Comparison of ENCODE assay signal across 8 mouse cellular contexts in the genomic region with DNA sequence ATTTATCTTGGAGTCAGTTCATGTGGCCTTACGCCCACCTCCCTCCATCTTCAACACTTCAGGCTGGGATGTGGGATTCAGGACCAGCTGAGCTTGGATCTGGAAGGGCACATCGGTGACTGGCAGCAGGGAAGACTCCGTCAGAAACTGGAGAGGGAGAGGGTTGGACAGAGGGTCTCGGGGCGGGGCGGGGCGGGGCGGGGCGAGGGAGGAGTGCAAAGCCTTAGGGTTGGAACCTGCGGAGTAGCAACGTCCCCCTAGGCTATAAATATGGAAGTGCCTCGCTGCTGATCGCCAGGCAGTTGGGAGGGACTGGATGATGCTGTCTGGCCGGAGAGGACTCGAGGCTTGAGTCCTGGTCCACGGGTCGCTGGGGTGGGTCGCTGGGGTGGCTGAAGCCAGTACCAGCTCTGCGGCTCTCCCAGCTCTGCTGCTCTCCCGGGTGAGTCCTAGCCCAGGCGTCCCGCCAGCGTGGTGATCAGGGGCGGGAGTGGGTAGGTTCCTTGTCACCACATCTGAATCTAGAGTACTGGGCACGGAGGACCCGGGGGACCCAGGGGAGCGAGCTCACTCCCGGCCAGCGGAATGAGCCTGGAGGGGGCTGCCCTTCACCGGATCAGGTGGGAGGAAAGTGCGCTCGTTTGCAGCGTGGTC. TPM values are rescaled to one million over a fixed set of nuclear protein-coding genes. Genes with fewer than 3 reads are reported as not detected.
DNase-seq lines count a peak whose midpoint lies in the region; ATAC-seq and TF ChIP-seq lines count a peak whose summit lies in the region.

Gene Agtr1a, plus strand, starts transcription at position 294 of the 654 bp plus-strand sequence.

- no peaks in the 10 kb centered on the region for H3K9me3 ChIP-seq in CH12.LX (replicated peaks; ENCODE audit: low read length)
- no peaks in the 10 kb centered on the region for H3K9me3 ChIP-seq in forebrain, embryonic 11.5 days (ENCODE audit: control insufficient read depth, low read length)
- H3K9me3 ChIP-seq in heart, embryonic 16.5 days (replicated peaks; ENCODE audit: control insufficient read depth, low read length) = no peaks in the 10 kb centered on the region

- WGBS in forebrain, embryonic 11.5 days = under 1% methylated on average over 33 of the region's 33 CpGs
- WGBS in heart, embryonic 16.5 days = under 1% methylated on average over 33 of the region's 33 CpGs
- 3% methylated on average over 33 of the region's 33 CpGs for WGBS in small intestine, adult 2 months

- ATAC-seq in forebrain, embryonic 11.5 days (replicated peaks; ENCODE audit: low FRiP score) = peak; percentile 97
- ATAC-seq in heart, embryonic 16.5 days (replicated peaks; ENCODE audit: extremely low read depth, insufficient read depth, low FRiP score) = peak; percentile 95
- peak; percentile 24 for ATAC-seq in megakaryocyte progenitor cell, adult 5-6 weeks (replicated peaks; ENCODE audit: poor library complexity)

- TF ChIP-seq POLR2A in CH12.LX (IDR thresholded peaks at IDR 0.05; ENCODE audit: low read depth, low read length) = no peak
- no peak; the same call in 1 of the 2 replicates for TF ChIP-seq POLR2A in small intestine, adult 2 months (IDR thresholded peaks at IDR 0.05; ENCODE audit: low read depth, low read length)

- H3K4me1 ChIP-seq in CH12.LX (ENCODE audit: control insufficient read depth in 1 of 2, insufficient read depth in 2 of 2) = no peaks in the 10 kb centered on the region
- H3K4me1 ChIP-seq in forebrain, embryonic 11.5 days (replicated peaks; ENCODE audit: control insufficient read depth, insufficient read depth, low read length) = no peaks in the 10 kb centered on the region
- peaks cover 13% of the 10 kb centered on the region for H3K4me1 ChIP-seq in heart, embryonic 16.5 days (ENCODE audit: control insufficient read depth, insufficient read depth, low read length)
- no peaks in the 10 kb centered on the region for H3K4me1 ChIP-seq in small intestine, adult 2 months (ENCODE audit: control insufficient read depth, insufficient read depth, insufficient read length, low read length)

- no peak for TF ChIP-seq EP300 in CH12.LX (IDR thresholded peaks at IDR 0.05; ENCODE audit: low read length)

- H3K79me2 ChIP-seq in CH12.LX (replicated peaks; ENCODE audit: control insufficient read depth, extremely low read depth, insufficient read depth, poor library complexity, severe bottlenecking) = no peaks in the 10 kb centered on the region

- in situ Hi-C loops in CH12.LX (cut with MboI; ENCODE audit: low pct_ligation_motif_present, low pct_unique_long_range_greater_than_20kb, low sequenced_read_pairs) = no loop called here

- no peak within 1 kb of the TSS for H3K27ac ChIP-seq in CH12.LX (ENCODE audit: insufficient read depth, low read depth)
- no peak within 1 kb of the TSS for H3K27ac ChIP-seq in forebrain, embryonic 11.5 days (ENCODE audit: low read depth, low read length)
- peak within 1 kb of the TSS; percentile 73 for H3K27ac ChIP-seq in heart, embryonic 16.5 days (ENCODE audit: low read length)
- no peak within 1 kb of the TSS for H3K27ac ChIP-seq in small intestine, adult 2 months (ENCODE audit: insufficient read depth, low read depth, low read length)

- H3K4me3 ChIP-seq in CH12.LX (replicated peaks in 1 of 3; ENCODE audit: low read depth in 2 of 3, low read length in 2 of 3, poor library complexity in 1 of 3) = no peak within 1 kb of the TSS
- peak within 1 kb of the TSS; percentile 54 for H3K4me3 ChIP-seq in forebrain, embryonic 11.5 days (ENCODE audit: low read depth, low read length)
- H3K4me3 ChIP-seq in heart, embryonic 16.5 days (ENCODE audit: low read length) = peak within 1 kb of the TSS; percentile 67
- peak within 1 kb of the TSS; percentile 58 for H3K4me3 ChIP-seq in small intestine, adult 2 months (ENCODE audit: low read depth, low read length)

- H3K4me2 ChIP-seq in CH12.LX (ENCODE audit: insufficient read depth, low read depth, poor library complexity, severe bottlenecking) = peak within 1 kb of the TSS; percentile 46
- H3K4me2 ChIP-seq in forebrain, embryonic 11.5 days (ENCODE audit: low read depth, low read length, severe bottlenecking) = peak within 1 kb of the TSS; percentile 67
- H3K4me2 ChIP-seq in heart, embryonic 16.5 days (ENCODE audit: low read depth, low read length) = peak within 1 kb of the TSS; percentile 83

- dilution Hi-C loops in CH12.LX (cut with MboI; ENCODE audit: extremely low pct_ligation_motif_present, extremely low pct_unique_long_range_greater_than_20kb, low sequenced_read_pairs) = no loop called here

- no peak for TF ChIP-seq RAD21 in CH12.LX (IDR thresholded peaks at IDR 0.05; ENCODE audit: low read depth, low read length)

- no peak within 1 kb of the TSS for H3K9ac ChIP-seq in CH12.LX (ENCODE audit: insufficient read depth, low read depth)
- peak within 1 kb of the TSS; percentile 64 for H3K9ac ChIP-seq in forebrain, embryonic 11.5 days (ENCODE audit: low read length)
- H3K9ac ChIP-seq in heart, embryonic 16.5 days (ENCODE audit: low read length) = peak within 1 kb of the TSS; percentile 84

- no peak for TF ChIP-seq CTCF in CH12.LX (conservative IDR thresholded peaks at IDR 0.05 in 1 of 2, IDR thresholded peaks at IDR 0.05 in 1 of 2; ENCODE audit: low read depth in 2 of 2, low read length in 2 of 2)
- no peak for TF ChIP-seq CTCF in small intestine, adult 2 months (IDR thresholded peaks at IDR 0.05; ENCODE audit: extremely low read depth, insufficient read length, insufficient replicate concordance, low read depth, low read length)

- DNase-seq in CH12.LX (ENCODE audit: extremely low read depth) = no peak
- DNase-seq in adrenal gland, adult 18-20 months (ENCODE audit: low spot score in 2 of 2) = peak; percentile 86 to 92
- DNase-seq in forebrain, embryonic 11.5 days (ENCODE audit: low spot score) = peak; percentile 85
- DNase-seq in kidney, postnatal 25 days = peak; percentile 70 to 80
- no peak for DNase-seq in natural killer cell, adult 2 months (ENCODE audit: low spot score in 2 of 2)

- H3K27me3 ChIP-seq in CH12.LX (replicated peaks) = no peaks in the 10 kb centered on the region
- H3K27me3 ChIP-seq in forebrain, embryonic 11.5 days (ENCODE audit: control insufficient read depth, insufficient read depth, low read length) = no peaks in the 10 kb centered on the region
- no peaks in the 10 kb centered on the region; the same call in 1 of the 2 replicates for H3K27me3 ChIP-seq in heart, embryonic 16.5 days (ENCODE audit: control insufficient read depth, insufficient read depth, low read length)
- peaks cover 15% of the 10 kb centered on the region for H3K27me3 ChIP-seq in small intestine, adult 2 months (ENCODE audit: control insufficient read depth, insufficient read depth, low read length)

- H3K36me3 ChIP-seq in CH12.LX (replicated peaks in 1 of 2; ENCODE audit: control insufficient read depth in 1 of 2, insufficient read depth in 1 of 2, low read length in 1 of 2) = no peaks in the 10 kb centered on the region
- no peaks in the 10 kb centered on the region for H3K36me3 ChIP-seq in forebrain, embryonic 11.5 days (ENCODE audit: control insufficient read depth, insufficient read depth, low read length)
- no peaks in the 10 kb centered on the region for H3K36me3 ChIP-seq in heart, embryonic 16.5 days (ENCODE audit: control insufficient read depth, insufficient read depth)
- no peaks in the 10 kb centered on the region for H3K36me3 ChIP-seq in small intestine, adult 2 months (ENCODE audit: control insufficient read depth, insufficient read depth, low read length)

TF ChIP-seq in CH12.LX, 34 proteins besides CTCF, POLR2A, EP300 and RAD21:
- TF ChIP-seq USF2 (conservative IDR thresholded peaks at IDR 0.05; ENCODE audit: low read depth, low read length) = no peak
- no peak for TF ChIP-seq MXI1 (IDR thresholded peaks at IDR 0.05; ENCODE audit: low read depth, low read length)
- TF ChIP-seq TBP (conservative IDR thresholded peaks at IDR 0.05; ENCODE audit: low read depth, low read length) = no peak
- no peak for TF ChIP-seq IRF4 (IDR thresholded peaks at IDR 0.05; ENCODE audit: low read depth, low read length)
- no peak for TF ChIP-seq SIN3A (IDR thresholded peaks at IDR 0.05; ENCODE audit: low read length)
- TF ChIP-seq E2F4 (IDR thresholded peaks at IDR 0.05; ENCODE audit: insufficient replicate concordance, low read depth, low read length) = no peak
- TF ChIP-seq CHD1 (IDR thresholded peaks at IDR 0.05; ENCODE audit: low read depth, low read length) = no peak
- TF ChIP-seq KAT2A (IDR thresholded peaks at IDR 0.05; ENCODE audit: insufficient replicate concordance, low read length) = no peak
- TF ChIP-seq GABPA (IDR thresholded peaks at IDR 0.05; ENCODE audit: insufficient replicate concordance, low read depth, low read length) = no peak
- TF ChIP-seq MAX (IDR thresholded peaks at IDR 0.05; ENCODE audit: low read length) = no peak
- TF ChIP-seq USF1 (IDR thresholded peaks at IDR 0.05; ENCODE audit: low read depth, low read length) = no peak
- no peak for TF ChIP-seq BHLHE40 (IDR thresholded peaks at IDR 0.05; ENCODE audit: low read depth, low read length)
- no peak for TF ChIP-seq ZNF384 (IDR thresholded peaks at IDR 0.05; ENCODE audit: low read depth, low read length)
- no peak for TF ChIP-seq CHD2 (IDR thresholded peaks at IDR 0.05; ENCODE audit: low read length)
- no peak for TF ChIP-seq ZMIZ1 (IDR thresholded peaks at IDR 0.05; ENCODE audit: low read depth, low read length)
- no peak for TF ChIP-seq ZKSCAN1 (IDR thresholded peaks at IDR 0.05; ENCODE audit: borderline replicate concordance, low read depth, low read length)

RNA-seq across cellular contexts. Expression of gene Agtr1a, which starts in this region (rescaled TPM):
- total RNA-seq in CH12.LX (2012; rRNA removed) (not detected in 2 replicates), CH12.LX (2014; rRNA removed) (not detected in 2 replicates)
- 0.78 TPM in 1 of 2 replicates, not detected in the other for polyA plus RNA-seq in CH12.LX (2012; ENCODE audit: insufficient read length, low read depth)
- 100 to 1,000 TPM; 340 to 534 TPM for total RNA-seq in adrenal gland, adult 18-20 months (2021)
- polyA plus RNA-seq in forebrain, embryonic 11.5 days (2014; fragmentation: Nextera tagmentation; extraction: Ambion mirVana) = 1.1 and 1.5 TPM in 2 replicates
- 16.7 and 19.3 TPM in 2 replicates for polyA plus RNA-seq in heart, embryonic 16.5 days (2015; fragmentation: Nextera tagmentation; extraction: Ambion mirVana)
- total RNA-seq in megakaryocyte progenitor cell, adult 5-6 weeks (2015) = 1.8 TPM in 2 replicates
- total RNA-seq in megakaryocyte progenitor cell, adult 5-6 weeks (2017) = 0.27 and 0.29 TPM in 2 replicates
- 1.3 and 2.1 TPM in 2 replicates for polyA plus RNA-seq in small intestine, adult 2 months (2012; rRNA removed)

Comparison
In these comparisons a context has a peak if more than half of its experiments do, and no peak if none do; other contexts are left out.
1. RNA of gene Agtr1a (total RNA-seq): 340 to 534 TPM in adrenal gland, adult 18-20 months; 0.27 to 1.8 TPM in megakaryocyte progenitor cell, adult 5-6 weeks and not detected in CH12.LX; every median in the first group is over 100 times any median in the second.
2. DNase-seq: peak in adrenal gland, adult 18-20 months (2 of 2), forebrain, embryonic 11.5 days (single experiment) and kidney, postnatal 25 days (2 of 2); none in CH12.LX (single experiment) and natural killer cell, adult 2 months (0 of 2).
3. H3K4me3 ChIP-seq: peak in forebrain, embryonic 11.5 days (single experiment), heart, embryonic 16.5 days (single experiment) and small intestine, adult 2 months (single experiment); none in CH12.LX (0 of 3).
4. ATAC-seq: peak in every context shown above with its lines; median percentile 97 in forebrain, embryonic 11.5 days; 95 in heart, embryonic 16.5 days; 24 in megakaryocyte progenitor cell, adult 5-6 weeks.
5. Peak in every context shown above with its lines, with median percentiles within 50 percentile points of each other: H3K4me2 ChIP-seq.